Mouse (Mus musculus): ENCODE data around the gene Clca3b.
"Not testable (repeated sequence)": the region's sequence is repeated elsewhere in the genome, so short reads cannot be mapped to it uniquely, and the experiment has no call there.

Clca3b gene

DNA sequence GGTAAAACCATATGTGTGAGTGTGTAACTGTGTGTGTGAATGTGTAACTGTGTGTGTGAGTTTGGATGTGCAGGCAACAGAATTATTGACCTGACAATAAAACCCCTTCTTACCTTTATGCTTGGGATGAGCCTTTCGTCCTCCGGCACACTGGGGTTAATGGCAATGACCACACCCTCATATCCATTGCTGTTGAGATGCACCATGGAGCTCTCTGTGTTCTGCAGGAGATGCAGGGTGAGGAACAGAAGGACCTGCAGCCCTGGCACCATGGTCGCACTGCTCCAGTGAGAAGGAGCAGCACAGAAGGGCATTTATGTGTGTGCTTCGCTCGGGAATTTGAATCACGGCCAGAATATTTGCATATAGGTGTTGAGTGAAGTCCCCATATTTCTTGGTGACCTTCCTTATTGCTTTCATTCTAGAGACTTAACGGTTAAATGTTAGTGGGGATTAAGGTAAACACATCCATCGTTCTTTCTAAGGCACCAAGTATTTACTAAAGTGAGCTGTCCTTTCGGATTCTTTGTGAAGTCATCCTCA is at the start of gene Clca3b:
Gene Clca3b, minus strand, starts transcription at position 344 of the 543 bp plus-strand sequence.
- not testable (repeated sequence) for DNase-seq (ENCODE audit: low read depth, low spot score); H3K36me3 ChIP-seq (ENCODE audit: control insufficient read depth, insufficient read depth, low read length, poor library complexity, severe bottlenecking); H3K27me3 ChIP-seq (ENCODE audit: control insufficient read depth, insufficient read depth, low read length, poor library complexity, severe bottlenecking)

DNA sequence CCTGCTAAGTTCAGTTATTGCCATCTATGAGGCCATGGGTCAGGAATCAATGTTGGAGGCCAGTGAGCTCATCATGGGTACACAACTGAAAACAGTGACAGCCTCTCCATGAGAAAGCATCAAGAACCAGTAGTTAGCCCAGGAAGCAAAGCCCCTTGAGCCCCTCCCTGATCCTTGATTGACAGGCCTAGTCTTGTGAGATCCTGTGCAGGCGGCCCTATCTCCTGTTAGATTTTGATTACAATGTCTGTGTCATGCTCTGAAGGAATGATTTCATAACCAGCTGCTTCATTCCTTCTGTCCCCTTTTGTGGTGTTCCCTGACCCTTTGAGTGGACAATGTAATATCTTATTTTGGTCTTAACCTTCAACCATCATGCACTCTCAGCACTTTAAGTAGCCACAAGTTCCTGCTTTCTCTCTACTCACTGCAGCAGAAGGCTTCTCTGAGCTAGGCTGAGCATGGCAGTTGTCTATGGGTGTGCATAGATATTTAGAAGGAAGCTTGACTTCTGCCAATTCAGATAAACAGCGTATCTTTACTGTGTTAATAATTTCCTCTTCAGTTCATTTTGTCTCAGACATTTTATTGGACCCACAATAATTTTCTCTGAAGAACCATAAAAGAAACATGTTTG is 48.0 kb upstream of the Clca3b start:
- Histone ChIP-seq H3K36me3 (ENCODE audit: control insufficient read depth, insufficient read depth, low read length, poor library complexity, severe bottlenecking) (no peaks in the 10 kb centered on the region), H3K27me3 (ENCODE audit: control insufficient read depth, insufficient read depth, low read length, poor library complexity, severe bottlenecking) (no peaks in the 10 kb centered on the region)
- no peak for DNase-seq (ENCODE audit: low read depth, low spot score)

DNA sequence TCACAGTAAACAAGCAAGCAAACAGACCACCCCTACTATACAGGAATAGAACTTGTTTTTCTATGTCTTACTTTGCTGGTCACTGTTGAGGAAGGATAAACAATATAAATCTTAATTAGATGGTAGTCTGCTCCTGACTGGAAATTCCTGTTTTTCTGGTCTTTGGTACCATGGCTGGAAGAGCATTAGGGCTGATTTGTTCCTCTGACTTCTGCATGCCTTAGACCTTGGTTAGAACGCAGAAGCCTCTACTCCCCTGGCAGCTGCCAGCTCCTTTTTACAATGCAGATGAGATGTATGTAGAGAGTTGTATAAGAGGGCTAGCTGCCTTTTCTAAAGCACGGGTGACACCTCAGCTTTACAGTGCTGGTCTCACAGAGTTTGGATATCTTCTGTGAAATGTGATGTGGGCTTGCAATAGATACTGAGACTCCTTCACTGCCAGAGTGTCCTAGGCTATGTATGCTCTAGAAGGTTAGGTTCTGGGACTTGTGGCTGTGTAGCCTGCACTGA is 41.1 kb upstream of the Clca3b start:
- H3K36me3 ChIP-seq (ENCODE audit: control insufficient read depth, insufficient read depth, low read length, poor library complexity, severe bottlenecking): no peaks in the 10 kb centered on the region
- DNase-seq (ENCODE audit: low read depth, low spot score): no peak
- no peaks in the 10 kb centered on the region for H3K27me3 ChIP-seq (ENCODE audit: control insufficient read depth, insufficient read depth, low read length, poor library complexity, severe bottlenecking)

DNA sequence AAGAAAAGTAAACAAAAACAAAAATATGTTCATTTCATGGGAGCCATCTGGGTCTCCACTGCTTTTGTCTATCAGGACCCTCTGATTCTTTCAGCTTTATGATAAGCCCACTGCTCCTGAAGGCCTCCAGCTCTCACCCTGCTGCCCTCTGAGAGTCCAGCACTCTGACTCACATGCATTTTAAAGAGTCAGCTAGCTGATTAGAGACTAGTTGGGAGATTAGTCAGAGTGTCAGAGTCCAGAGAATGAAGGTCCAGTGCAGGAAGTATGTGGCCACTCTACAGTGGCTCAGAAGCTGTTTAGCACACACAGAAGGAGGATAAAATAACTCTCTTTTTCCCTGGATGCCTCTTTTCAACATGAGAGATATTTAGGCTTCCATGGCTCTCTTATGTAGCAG is 37.8 kb upstream of the Clca3b start:
- no peak for DNase-seq (ENCODE audit: low read depth, low spot score)
- Histone ChIP-seq H3K36me3 (ENCODE audit: control insufficient read depth, insufficient read depth, low read length, poor library complexity, severe bottlenecking) (no peaks in the 10 kb centered on the region), H3K27me3 (ENCODE audit: control insufficient read depth, insufficient read depth, low read length, poor library complexity, severe bottlenecking) (no peaks in the 10 kb centered on the region)

DNA sequence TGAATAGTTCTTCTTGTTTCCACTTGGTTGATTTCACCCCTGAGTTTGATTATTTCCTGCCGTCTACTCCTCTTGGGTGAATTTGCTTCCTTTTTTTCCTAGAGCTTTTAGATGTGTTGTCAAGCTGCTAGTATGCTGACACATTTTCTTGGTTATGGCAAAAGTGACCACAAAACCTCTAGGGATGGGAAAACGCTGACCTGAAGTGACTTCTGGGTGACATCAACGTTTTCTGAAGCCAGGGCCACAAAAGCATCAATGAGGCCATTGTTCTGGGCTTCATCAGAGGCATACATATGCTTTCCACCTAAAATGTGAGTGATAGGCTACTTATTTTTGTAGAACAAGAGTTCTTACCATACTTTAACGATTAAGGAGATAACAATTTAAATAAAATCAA is 22.9 kb upstream of the Clca3b start:
- DNase-seq (ENCODE audit: low read depth, low spot score); H3K27me3 ChIP-seq (ENCODE audit: control insufficient read depth, insufficient read depth, low read length, poor library complexity, severe bottlenecking); H3K36me3 ChIP-seq (ENCODE audit: control insufficient read depth, insufficient read depth, low read length, poor library complexity, severe bottlenecking): not testable (repeated sequence)

DNA sequence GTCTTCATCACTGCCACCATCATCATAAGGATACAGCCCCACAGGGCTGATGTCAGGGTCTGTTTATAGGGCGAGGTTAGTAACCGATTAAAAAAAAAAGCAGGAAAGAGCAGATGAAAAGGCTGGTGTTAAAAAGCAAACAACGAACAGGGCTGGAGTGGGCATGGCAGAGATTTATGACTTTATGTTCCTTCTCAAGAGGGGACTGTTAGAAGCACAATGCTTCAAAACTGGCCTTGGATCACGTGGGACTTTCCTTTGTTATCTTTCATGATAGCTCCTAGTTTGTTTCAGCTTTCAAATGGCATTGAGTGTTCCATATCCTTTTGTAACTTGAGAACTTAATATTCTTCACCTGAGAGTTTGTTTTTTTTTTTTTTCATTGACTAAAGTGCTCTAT is 427 bp upstream of the Clca3b start:
- H3K36me3 ChIP-seq (ENCODE audit: control insufficient read depth, insufficient read depth, low read length, poor library complexity, severe bottlenecking): no peaks in the 10 kb centered on the region
- DNase-seq (ENCODE audit: low read depth, low spot score): no peak
- no peaks in the 10 kb centered on the region for H3K27me3 ChIP-seq (ENCODE audit: control insufficient read depth, insufficient read depth, low read length, poor library complexity, severe bottlenecking)

DNA sequence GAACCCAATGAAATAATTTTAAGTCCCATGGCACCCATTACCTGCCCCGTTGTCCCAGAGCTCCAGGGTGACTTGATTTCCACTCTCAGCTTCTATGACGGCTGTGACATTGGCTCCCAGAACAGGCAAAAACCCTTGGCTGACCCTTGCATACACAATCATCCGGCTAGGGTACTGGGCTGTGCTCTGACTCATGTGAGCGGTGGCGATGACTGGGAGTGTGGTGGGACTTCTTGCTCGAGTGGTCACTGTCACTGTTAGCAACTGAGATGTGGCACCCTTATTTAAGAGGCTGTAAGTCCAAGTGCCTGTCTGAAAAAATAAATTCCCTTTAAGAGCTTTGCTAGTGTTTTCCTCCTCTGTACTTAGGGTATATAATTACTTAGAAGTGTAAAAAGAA is 21.9 kb downstream of the Clca3b start:
- no peaks in the 10 kb centered on the region for H3K36me3 ChIP-seq (ENCODE audit: control insufficient read depth, insufficient read depth, low read length, poor library complexity, severe bottlenecking)
- H3K27me3 ChIP-seq (ENCODE audit: control insufficient read depth, insufficient read depth, low read length, poor library complexity, severe bottlenecking): no peaks in the 10 kb centered on the region
- no peak for DNase-seq (ENCODE audit: low read depth, low spot score)

DNA sequence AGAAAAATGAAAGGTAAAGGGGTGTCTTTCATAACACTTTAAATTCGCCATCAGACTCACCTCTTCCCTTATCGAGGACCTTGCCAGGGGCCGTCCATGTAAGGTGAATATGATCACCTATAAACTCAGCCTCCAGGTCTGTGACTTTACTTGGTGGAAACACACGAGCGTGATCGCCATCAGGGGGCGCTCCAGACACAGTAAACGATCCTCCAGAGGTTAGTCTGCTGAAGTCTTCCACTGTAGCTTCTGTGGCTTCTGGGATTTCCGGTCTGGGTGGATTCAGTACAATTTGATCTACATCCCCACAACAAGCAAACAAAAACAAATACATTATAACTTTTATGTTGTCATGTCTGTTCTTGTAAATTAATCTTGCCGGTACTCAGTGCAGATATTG is 24.0 kb downstream of the Clca3b start:
- no peaks in the 10 kb centered on the region for H3K27me3 ChIP-seq (ENCODE audit: control insufficient read depth, insufficient read depth, low read length, poor library complexity, severe bottlenecking)
- peak; percentile 29 for DNase-seq (ENCODE audit: low read depth, low spot score)
- H3K36me3 ChIP-seq (ENCODE audit: control insufficient read depth, insufficient read depth, low read length, poor library complexity, severe bottlenecking): no peaks in the 10 kb centered on the region

DNA sequence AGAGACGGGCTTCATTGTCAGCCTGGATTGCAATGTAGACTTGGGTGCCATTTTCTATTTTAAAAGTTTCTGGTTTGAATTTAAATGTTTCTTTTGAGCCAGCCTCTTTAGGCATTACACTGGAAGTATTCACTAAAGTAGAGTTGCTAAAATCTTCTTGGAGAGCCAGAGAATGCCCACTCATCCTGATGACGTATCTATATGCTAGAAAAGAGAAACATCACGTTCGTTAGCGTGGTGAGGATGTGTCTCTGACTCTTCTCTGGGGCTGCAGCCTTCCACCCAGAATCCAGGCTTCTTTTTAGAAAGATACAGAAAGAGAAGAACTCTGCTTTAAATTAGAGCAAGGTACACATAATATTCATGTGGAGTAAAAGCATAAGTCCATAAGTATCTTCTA is 25.8 kb downstream of the Clca3b start:
- no peaks in the 10 kb centered on the region for H3K27me3 ChIP-seq (ENCODE audit: control insufficient read depth, insufficient read depth, low read length, poor library complexity, severe bottlenecking)
- no peak for DNase-seq (ENCODE audit: low read depth, low spot score)
- H3K36me3 ChIP-seq (ENCODE audit: control insufficient read depth, insufficient read depth, low read length, poor library complexity, severe bottlenecking): no peaks in the 10 kb centered on the region

DNA sequence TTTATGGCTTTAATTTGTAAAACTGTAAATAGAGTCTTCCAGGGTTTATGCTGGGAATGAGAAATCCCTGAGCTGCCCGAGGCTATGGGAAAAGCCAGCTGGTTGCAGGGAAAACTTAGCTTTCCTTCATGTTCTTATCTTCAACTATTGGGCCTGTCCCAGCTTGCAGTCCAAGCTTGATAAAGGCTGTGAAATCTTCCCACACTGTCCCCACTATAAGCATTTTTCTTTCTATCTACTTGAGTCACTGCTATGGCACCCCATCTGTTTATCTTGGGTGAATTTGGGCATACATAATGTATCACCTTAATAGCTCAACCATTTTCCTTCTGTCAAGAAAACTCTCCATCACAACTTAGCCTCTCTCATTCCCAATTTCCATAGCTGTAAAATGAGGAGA is 28.5 kb downstream of the Clca3b start:
- H3K36me3 ChIP-seq (ENCODE audit: control insufficient read depth, insufficient read depth, low read length, poor library complexity, severe bottlenecking): no peaks in the 10 kb centered on the region
- no peaks in the 10 kb centered on the region for H3K27me3 ChIP-seq (ENCODE audit: control insufficient read depth, insufficient read depth, low read length, poor library complexity, severe bottlenecking)
- no peak for DNase-seq (ENCODE audit: low read depth, low spot score)

DNA sequence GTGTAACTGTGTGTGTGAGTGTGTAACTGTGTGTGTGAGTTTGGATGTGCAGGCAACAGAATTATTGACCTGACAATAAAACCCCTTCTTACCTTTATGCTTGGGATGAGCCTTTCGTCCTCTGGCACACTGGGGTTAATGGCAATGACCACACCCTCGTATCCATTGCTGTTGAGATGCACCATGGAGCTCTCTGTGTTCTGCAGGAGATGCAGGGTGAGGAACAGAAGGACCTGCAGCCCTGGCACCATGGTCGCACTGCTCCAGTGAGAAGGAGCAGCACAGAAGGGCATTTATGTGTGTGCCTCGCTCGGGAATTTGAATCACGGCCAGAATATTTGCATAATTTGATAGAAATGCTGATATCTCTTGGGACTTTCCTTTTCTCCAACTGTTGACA is 29.9 kb downstream of the Clca3b start, which contains the start of gene Clca3a2:
Gene Clca3a2, minus strand, starts transcription at position 276 of the 400 bp plus-strand sequence.
- not testable (repeated sequence) for H3K27me3 ChIP-seq (ENCODE audit: control insufficient read depth, insufficient read depth, low read length, poor library complexity, severe bottlenecking); DNase-seq (ENCODE audit: low read depth, low spot score); H3K36me3 ChIP-seq (ENCODE audit: control insufficient read depth, insufficient read depth, low read length, poor library complexity, severe bottlenecking)

DNA sequence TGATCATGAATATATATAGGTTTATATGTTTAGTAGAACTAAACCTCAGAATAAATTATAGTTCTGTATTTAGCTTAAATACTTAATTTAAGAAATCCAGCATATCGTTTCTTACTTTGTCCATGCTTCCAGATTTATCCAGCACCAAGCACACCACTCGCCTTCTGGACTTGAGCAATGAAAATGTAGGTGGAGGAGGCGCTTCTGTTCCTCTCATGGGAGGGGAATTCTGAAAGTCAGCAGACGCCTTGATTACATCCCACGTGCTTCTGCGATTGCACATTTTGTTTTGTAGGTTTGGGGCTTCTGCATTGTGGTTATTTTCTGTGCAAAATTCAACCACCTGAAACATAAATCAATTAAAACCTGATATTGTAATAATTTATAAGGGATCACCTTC is 35.8 kb downstream of the Clca3b start:
- H3K36me3 ChIP-seq (ENCODE audit: control insufficient read depth, insufficient read depth, low read length, poor library complexity, severe bottlenecking); DNase-seq (ENCODE audit: low read depth, low spot score); H3K27me3 ChIP-seq (ENCODE audit: control insufficient read depth, insufficient read depth, low read length, poor library complexity, severe bottlenecking): not testable (repeated sequence)

DNA sequence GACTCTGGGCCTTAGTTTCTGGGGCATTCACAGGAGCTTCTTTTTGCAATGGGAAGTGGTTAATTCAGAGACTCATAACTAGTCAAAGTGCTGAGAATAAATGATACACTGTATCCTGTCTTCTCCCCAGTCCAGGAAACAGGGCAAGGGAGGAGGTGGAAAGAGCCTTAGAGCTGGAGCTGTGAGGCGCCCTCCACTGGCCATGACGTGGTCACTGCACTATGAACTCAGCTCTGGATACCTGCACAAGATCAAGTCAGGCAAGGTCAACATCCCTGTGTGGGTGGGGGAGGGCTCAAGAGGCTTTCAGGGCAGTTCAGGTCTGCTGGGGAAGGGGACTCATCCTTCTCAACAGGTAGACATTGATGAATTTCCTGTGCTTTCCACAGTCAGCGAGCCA is 37.3 kb downstream of the Clca3b start:
- no peak for DNase-seq (ENCODE audit: low read depth, low spot score)
- Histone ChIP-seq H3K36me3 (ENCODE audit: control insufficient read depth, insufficient read depth, low read length, poor library complexity, severe bottlenecking) (no peaks in the 10 kb centered on the region), H3K27me3 (ENCODE audit: control insufficient read depth, insufficient read depth, low read length, poor library complexity, severe bottlenecking) (no peaks in the 10 kb centered on the region)

DNA sequence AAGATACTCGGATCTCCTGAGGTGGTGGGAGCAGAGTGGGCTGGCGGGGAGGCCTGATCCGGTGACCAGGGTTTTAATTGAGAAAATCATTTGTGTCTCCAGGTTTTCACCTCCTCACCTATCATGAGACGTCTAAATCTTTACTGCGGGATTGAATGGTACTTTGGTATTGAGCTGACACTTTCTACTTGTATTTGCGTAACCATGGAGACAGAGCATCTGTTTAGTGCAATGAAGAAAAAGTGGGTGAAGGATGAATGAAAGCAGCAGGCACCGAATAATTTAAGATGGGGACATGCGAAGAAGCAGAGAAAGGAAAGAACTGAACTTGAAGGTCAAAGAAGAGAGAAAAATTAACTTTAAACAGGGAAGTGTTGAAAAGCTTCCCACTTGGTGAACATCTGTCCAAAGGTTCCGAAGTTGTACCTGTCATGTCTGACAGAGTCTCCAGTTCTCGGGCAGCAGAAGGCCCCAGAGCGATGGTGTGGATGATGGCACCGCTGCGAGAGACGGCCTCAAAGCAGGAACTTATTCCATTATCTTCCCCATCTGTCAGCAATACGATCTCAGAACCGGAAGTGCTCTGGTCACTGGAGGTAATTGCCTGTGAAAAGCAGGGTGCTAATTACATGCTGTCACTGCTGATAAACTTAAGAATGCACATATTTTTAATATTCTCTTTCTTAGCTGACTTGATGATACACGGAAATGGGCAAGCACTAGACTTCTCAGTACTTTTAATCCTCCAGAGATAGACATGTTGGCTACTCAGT is 40.8 kb downstream of the Clca3b start:
- DNase-seq (ENCODE audit: low read depth, low spot score); H3K36me3 ChIP-seq (ENCODE audit: control insufficient read depth, insufficient read depth, low read length, poor library complexity, severe bottlenecking); H3K27me3 ChIP-seq (ENCODE audit: control insufficient read depth, insufficient read depth, low read length, poor library complexity, severe bottlenecking): not testable (repeated sequence)

DNA sequence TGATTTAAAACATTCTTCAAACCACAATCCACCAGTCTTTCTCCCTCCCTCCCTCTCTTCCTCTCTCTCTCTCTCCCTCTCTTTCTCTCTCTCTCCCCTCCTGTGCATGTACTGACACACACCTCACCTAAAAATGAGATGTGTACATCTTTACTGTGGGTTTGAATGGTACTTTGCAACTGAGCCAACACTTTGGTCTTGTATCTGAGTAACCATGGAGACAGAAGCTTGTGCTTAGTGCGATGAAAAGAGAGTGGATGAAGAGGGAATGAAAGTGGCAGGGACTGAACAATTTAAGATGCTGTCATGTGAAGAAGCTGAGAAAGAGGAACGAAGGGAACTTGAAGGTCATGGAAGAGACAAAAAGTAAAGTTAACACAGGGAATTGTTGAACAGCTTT is 42.5 kb downstream of the Clca3b start:
- DNase-seq (ENCODE audit: low read depth, low spot score); H3K36me3 ChIP-seq (ENCODE audit: control insufficient read depth, insufficient read depth, low read length, poor library complexity, severe bottlenecking); H3K27me3 ChIP-seq (ENCODE audit: control insufficient read depth, insufficient read depth, low read length, poor library complexity, severe bottlenecking): not testable (repeated sequence)
